Mouse (Mus musculus) MEL (cell line): ENCODE measurements around the gene Gm20708.

Experiments
- CTCF ChIP-seq, 3 experiments: IDR thresholded peaks in 2 of 3; conservative IDR thresholded peaks in 1 of 3; 2 replicates each; pipeline ENCODE4 v1.5.1; 2011 to 2012; ENCODE audit warnings: low read length in 3 of 3, low read depth in 2 of 3, mild to moderate bottlenecking in 2 of 3, improper control_type of control experiment in 1 of 3, inconsistent platforms in 1 of 3, mixed read lengths in 1 of 3, moderate library complexity in 1 of 3; ENCODE audit not compliant: control insufficient read depth in 1 of 3, insufficient read depth in 1 of 3, poor library complexity in 1 of 3, severe bottlenecking in 1 of 3
- ELF1 ChIP-seq: IDR thresholded peaks from 2 replicates; pipeline ENCODE4 v1.6.1; 2014; ENCODE audit warnings: low read depth, mild to moderate bottlenecking, inconsistent platforms, low read length, improper control_type of control experiment, moderate library complexity
- MXI1 ChIP-seq: IDR thresholded peaks from 2 replicates; pipeline ENCODE4 v1.6.1; 2011; ENCODE audit warnings: mild to moderate bottlenecking, low read depth, low read length, improper control_type of control experiment
- ZMIZ1 ChIP-seq: IDR thresholded peaks from 2 replicates; pipeline ENCODE4 v1.6.1; 2012; ENCODE audit warnings: low read depth, mild to moderate bottlenecking, inconsistent platforms, low read length, improper control_type of control experiment, moderate library complexity

- peak; percentile 53; the same call in 1 of the 2 replicates for TF ChIP-seq ZMIZ1
- peak; percentile 34; the same call in 1 of the 2 replicates for TF ChIP-seq ELF1
- TF ChIP-seq CTCF (IDR thresholded peaks at IDR 0.05 in 2 of 3, conservative IDR thresholded peaks at IDR 0.05 in 1 of 3; ENCODE audit: control insufficient read depth in 1 of 3, insufficient read depth in 1 of 3, low read depth in 2 of 3, low read length in 3 of 3, poor library complexity in 1 of 3, severe bottlenecking in 1 of 3), result peak; percentile 80 to 95 (median 87)
- peak; percentile 77 for TF ChIP-seq MXI1
Observed at GRCm38 (mm10) chr11:117824060-117824969, 14.8 kb downstream of the Gm20708 start.
